Mouse (Mus musculus) cerebellum, adult 18-20 months (tissue): ENCODE results near the gene Olfr1112.
"Not testable (repeated sequence)": the region's sequence is repeated elsewhere in the genome, so short reads cannot be mapped to it uniquely, and the experiment has no call there.

ENCODE experiments used
- DNase-seq, 2 experiments: peaks; one replicate each; pipeline ENCODE4 v3.0.0; 2021

The Olfr1112 gene

GRCm38 (mm10) chr2:87187498-87187897 lies at the start of gene Olfr1112:
Gene Olfr1112, plus strand, starts transcription at chr2:87187798.
- DNase-seq: no peak

- DNase-seq: no peak
These were observed 47.4 kb upstream of the Olfr1112 start, which contains the start of gene Olfr1110 for GRCm38 (mm10) chr2:87140200-87140599. Gene Olfr1110, minus strand, starts transcription at chr2:87140300.

DNA sequence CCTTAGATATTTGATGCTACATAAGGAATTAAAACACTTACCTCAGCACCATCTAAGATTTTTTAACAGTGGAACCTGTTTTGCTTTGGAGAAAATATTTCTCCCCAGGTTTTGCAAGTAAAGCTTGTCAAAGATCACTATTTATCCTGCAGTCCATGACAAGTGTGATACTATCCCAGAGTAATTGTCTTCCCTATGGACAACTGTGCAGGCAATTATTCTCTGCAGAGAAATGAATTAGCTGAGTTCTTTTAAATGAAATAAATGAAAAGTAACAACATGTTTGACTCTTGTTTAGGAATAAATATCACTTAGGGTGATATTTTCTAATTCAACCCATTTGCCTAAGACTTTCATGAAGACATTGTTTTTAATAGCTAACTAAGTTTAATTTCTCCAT lies 35.1 kb upstream of the Olfr1112 start, which contains the start of gene Olfr1111:
Olfr1111 (minus strand) TSS at position 101 of the 400 bp plus-strand sequence.
- DNase-seq: no peak

GRCm38 (mm10) chr2:87167731-87168130 lies 19.9 kb upstream of the Olfr1112 start:
- DNase-seq: not testable (repeated sequence)

GRCm38 (mm10) chr2:87208670-87209069 lies 21.1 kb downstream of the Olfr1112 start, which contains the start of gene Olfr1113:
Gene Olfr1113, plus strand, starts transcription at chr2:87208970.
- DNase-seq: no peak
